Mouse (Mus musculus): ENCODE results near the gene Cd300a. TPM values are rescaled to one million over a fixed set of nuclear protein-coding genes. Genes with fewer than 3 reads are reported as not detected.
A peak's percentile ranks its signal among the peaks of the same experiment; 100 is the strongest.

Gene Cd300a
- polyA plus RNA-seq (2012; rRNA removed) = 0.81 and 0.88 TPM in 2 replicates

DNA sequence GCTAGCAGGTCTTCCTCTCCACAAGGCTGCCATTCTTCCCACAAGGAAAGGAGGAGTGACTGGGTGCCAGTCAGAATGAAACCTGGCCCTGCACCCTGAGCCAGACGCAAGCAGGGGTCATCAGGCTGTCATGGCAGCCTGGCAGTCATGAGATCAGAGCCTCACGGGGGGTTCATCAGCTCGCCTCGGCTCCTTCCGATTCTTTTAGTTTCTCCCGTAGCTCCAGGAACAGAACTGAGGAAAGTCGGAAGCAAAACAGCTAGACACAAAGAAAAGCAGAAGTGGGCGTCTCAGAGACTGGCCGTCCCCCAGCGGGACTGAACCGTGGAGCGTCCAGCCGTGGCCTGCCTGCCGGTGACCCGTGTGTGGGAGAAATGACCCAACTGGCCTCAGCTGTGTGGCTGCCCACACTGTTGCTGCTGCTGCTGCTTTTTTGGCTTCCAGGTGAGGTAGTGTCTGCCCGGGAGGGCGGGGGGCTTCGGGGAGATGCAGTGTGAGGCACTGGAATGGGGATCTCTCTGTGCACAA, at the start of gene Cd300a:
TSS of gene Cd300a (plus strand) at position 51 of the 528 bp plus-strand sequence.
- TF ChIP-seq POLR2A (IDR thresholded peaks at IDR 0.05; ENCODE audit: extremely low read depth, insufficient read depth, low read length) = no peak
- no peak for TF ChIP-seq CTCF (IDR thresholded peaks at IDR 0.05; ENCODE audit: extremely low read depth, insufficient read depth, low read length)
- Histone ChIP-seq H3K4me3 (ENCODE audit: insufficient read depth, low read length) (no peak within 1 kb of the TSS), H3K4me1 (ENCODE audit: control insufficient read depth, insufficient read depth, low read length) (no peaks in the 10 kb centered on the region), H3K27ac (ENCODE audit: insufficient read depth, low read length) (no peak within 1 kb of the TSS)

DNA sequence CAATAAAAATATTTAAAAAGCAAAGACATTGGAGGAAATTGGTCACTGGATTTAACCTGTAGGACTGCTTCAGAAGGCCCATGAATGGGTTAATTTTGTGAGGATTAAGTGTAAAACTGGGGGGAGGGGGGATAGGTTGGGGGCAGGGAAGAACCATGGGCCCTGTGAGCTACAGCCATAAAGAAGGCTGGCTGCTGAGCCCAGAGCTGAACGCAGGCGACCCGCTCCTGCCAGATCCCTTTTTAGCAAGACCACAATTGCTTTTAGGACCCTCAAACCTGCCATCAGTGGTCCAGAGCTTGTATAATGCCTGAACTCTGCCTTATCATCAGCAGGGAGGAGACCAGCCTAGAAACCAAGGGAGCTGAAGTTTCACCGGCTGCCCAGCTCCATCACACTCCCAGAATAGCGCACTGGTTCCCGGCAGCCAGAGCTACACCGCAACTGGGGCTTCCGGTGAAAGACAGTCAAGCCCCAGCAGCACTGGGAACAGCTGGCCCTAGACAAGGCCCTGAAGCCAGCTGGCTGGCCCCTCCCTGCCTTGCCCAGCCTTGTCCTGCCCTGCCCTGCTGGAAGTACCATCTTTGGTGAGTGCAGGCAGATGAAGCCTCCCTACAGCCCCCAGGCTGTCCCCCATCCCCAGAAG, 45.9 kb upstream of the Cd300a start:
- H3K4me3 ChIP-seq (ENCODE audit: insufficient read depth, low read length) = no peak overlapping the region
- TF ChIP-seq CTCF (IDR thresholded peaks at IDR 0.05; ENCODE audit: extremely low read depth, insufficient read depth, low read length) = no peak
- no peak for TF ChIP-seq POLR2A (IDR thresholded peaks at IDR 0.05; ENCODE audit: extremely low read depth, insufficient read depth, low read length)
- H3K4me1 ChIP-seq (ENCODE audit: control insufficient read depth, insufficient read depth, low read length) = no peaks in the 10 kb centered on the region
- no peak overlapping the region for H3K27ac ChIP-seq (ENCODE audit: insufficient read depth, low read length)

DNA sequence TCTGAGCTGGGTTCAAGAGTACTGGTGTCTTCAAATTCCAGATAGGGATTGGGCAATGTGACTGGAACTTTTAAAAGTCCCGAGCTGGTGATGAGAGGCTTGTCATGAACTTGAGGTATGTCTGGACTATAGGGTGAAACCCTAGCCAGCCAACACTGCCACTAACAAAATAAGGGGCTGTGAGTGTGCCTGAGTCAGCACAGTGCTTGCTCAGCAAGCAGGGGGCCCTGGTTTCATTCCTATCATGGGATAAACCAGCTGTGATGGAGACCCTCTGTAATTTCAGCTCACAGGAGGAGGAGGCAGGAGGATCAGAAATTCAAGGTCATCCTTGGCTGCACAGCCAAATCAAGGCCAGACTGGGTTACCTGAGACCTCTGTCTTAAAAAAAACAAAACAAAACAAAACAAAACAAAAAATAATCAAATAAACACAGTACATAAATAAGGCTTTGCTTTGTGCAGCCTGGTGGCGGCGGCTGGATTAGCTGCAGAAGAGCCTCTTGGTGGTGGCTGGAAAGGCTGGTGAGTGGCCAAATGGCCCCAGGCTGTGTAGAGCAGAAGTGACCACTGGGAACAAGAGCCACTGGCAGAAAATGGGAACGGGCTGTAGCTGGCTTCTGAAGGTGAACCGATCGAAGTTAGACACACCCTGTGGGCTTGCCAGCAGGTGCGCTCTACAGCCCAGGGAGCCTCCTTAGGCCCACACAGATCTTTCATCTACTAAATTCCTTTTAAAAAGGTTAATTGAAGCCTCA, 45.2 kb upstream of the Cd300a start:
- TF ChIP-seq CTCF (IDR thresholded peaks at IDR 0.05; ENCODE audit: extremely low read depth, insufficient read depth, low read length) (no peak), POLR2A (IDR thresholded peaks at IDR 0.05; ENCODE audit: extremely low read depth, insufficient read depth, low read length) (no peak)
- H3K4me1 ChIP-seq (ENCODE audit: control insufficient read depth, insufficient read depth, low read length) = no peaks in the 10 kb centered on the region

DNA sequence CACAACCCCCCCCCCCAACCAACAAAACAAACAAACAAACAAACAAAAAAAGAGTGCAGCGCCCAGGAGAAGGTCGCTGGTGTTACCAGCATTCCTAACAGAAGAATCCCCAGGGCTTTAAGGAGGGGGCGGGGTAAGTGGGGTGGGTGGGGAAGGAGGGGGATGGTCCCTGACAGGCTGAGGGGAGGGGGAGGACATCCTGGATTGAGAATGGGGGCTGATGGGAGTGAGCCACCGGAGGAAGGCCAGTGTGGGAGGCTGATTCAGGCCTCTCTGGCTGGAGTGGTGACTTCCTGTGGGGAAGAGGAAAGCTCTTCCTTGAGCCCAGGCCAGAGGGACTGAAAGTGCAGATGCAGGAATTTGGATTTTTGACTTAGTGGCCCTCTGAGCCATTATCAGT, 43.5 kb upstream of the Cd300a start:
- TF ChIP-seq POLR2A (IDR thresholded peaks at IDR 0.05; ENCODE audit: extremely low read depth, insufficient read depth, low read length) = no peak
- TF ChIP-seq CTCF (IDR thresholded peaks at IDR 0.05; ENCODE audit: extremely low read depth, insufficient read depth, low read length) = no peak
- Histone ChIP-seq H3K4me1 (ENCODE audit: control insufficient read depth, insufficient read depth, low read length) (no peaks in the 10 kb centered on the region), H3K27ac (ENCODE audit: insufficient read depth, low read length) (no peak overlapping the region)

More for the DNA sequence above, 45.2 kb upstream of the Cd300a start:
- H3K4me3 ChIP-seq (ENCODE audit: insufficient read depth, low read length) = no peak overlapping the region
- H3K27ac ChIP-seq (ENCODE audit: insufficient read depth, low read length) = no peak overlapping the region

DNA sequence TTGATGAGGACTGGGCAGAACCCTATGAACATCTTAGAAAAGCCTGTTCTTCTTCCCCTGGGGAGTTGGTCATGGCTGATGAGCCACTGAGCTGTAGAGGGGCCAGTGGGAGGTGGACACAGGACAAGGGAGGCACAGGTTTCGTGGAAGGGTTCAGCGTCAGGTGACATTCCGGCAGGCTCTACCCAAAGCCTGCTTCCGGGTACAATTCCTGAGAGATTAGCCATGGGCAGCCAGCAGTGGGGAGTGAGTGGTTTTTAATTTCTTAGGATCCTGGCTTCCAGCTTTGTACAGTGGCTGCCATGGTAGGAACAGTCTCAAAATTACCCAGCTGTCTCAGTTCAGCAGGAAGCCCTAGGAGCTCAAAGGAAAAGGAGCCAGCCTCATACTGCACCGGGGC, 42.8 kb upstream of the Cd300a start:
- TF ChIP-seq CTCF (IDR thresholded peaks at IDR 0.05; ENCODE audit: extremely low read depth, insufficient read depth, low read length) (no peak), POLR2A (IDR thresholded peaks at IDR 0.05; ENCODE audit: extremely low read depth, insufficient read depth, low read length) (no peak)
- H3K4me1 ChIP-seq (ENCODE audit: control insufficient read depth, insufficient read depth, low read length) = no peaks in the 10 kb centered on the region

More for the DNA sequence above, 43.5 kb upstream of the Cd300a start:
- H3K4me3 ChIP-seq (ENCODE audit: insufficient read depth, low read length) = no peak overlapping the region

DNA sequence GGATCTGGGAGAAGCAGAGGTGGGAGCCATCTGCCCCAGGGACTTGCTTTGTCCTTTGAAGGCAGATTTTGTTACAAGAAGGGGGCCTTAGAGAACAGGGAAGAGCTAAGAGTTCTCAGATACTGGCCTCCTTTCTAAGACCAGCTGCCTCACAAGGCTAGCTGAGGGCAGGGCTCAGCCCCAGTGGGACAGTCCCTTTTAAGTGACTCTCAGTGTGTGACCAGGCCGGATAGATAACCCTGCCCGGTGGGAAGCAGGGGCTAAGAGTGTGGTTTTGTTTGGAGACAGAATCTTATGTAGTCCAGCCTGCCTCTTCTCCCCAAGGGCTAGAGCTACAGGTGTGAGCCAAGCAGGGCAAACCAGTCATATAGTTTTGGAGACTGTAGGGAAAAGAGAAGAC, 40.3 kb upstream of the Cd300a start:
- H3K4me3 ChIP-seq (ENCODE audit: insufficient read depth, low read length) = no peak overlapping the region
- H3K4me1 ChIP-seq (ENCODE audit: control insufficient read depth, insufficient read depth, low read length) = no peaks in the 10 kb centered on the region
- TF ChIP-seq POLR2A (IDR thresholded peaks at IDR 0.05; ENCODE audit: extremely low read depth, insufficient read depth, low read length) (no peak), CTCF (IDR thresholded peaks at IDR 0.05; ENCODE audit: extremely low read depth, insufficient read depth, low read length) (no peak)
- H3K27ac ChIP-seq (ENCODE audit: insufficient read depth, low read length) = no peak overlapping the region

More for the DNA sequence above, 42.8 kb upstream of the Cd300a start:
- no peak overlapping the region for H3K4me3 ChIP-seq (ENCODE audit: insufficient read depth, low read length)
- H3K27ac ChIP-seq (ENCODE audit: insufficient read depth, low read length) = no peak overlapping the region

DNA sequence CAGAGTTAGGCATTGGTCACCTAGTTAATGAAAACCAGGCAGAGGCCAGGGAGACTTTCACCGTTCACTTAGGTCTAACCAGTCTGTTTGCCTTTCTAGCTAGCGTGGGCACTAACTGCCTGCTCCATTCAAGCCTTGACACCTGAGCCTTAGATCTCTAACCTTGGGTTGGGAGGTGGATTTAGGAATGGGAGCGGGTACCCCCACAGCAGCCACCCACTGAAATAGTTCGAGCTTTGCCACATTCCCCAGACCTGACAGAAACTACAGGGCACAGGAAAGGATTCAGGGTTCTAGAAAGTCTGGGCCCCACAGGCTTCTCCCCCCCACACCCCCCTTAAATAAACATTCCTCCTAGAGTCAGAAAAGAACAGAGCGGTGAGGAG, 39.8 kb upstream of the Cd300a start:
- TF ChIP-seq POLR2A (IDR thresholded peaks at IDR 0.05; ENCODE audit: extremely low read depth, insufficient read depth, low read length) (no peak), CTCF (IDR thresholded peaks at IDR 0.05; ENCODE audit: extremely low read depth, insufficient read depth, low read length) (no peak)
- no peak overlapping the region for H3K4me3 ChIP-seq (ENCODE audit: insufficient read depth, low read length)

DNA sequence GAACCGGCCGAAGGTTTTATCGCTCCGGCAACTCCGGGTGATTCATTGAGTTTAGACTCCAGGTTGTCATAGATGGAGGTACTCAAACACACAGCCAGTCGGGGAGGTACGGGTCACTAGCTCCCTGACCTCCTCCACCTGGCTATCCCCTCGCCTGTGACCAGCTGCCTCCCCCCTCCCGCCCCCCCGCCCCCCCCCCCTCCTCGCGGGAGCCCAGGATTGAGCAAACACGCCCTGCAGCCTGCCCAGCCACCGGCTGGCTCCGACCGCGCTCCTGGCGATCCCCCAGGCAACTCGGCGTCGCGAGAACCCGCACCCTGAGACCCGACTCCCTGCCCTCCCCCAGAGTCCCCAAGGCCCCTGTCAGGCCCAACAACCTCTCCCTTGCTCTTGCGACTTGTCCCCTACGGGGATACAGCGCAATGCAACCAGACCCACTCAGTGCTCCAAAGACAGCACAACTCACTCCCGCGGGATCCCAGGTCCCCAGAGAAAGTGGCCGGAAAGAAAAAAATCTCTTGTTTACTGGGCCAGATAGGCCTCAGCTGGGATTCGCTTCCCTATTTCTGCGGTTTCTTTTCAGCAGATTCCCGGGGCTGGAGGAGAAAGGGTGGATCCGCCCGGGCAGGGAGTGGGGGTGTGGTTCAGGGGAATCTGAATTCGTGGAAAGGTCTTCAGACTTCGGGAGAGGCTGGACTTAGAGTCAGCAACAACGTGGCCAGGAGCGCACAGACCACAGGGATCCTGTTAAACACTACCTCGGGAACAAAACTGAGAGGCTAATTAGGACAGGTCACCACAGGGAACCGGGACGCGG, 39.2 kb upstream of the Cd300a start, which contains the start of gene Gprc5c:
TSS of gene Gprc5c (plus strand) at position 701 of the 817 bp plus-strand sequence.
- Histone ChIP-seq H3K4me1 (ENCODE audit: control insufficient read depth, insufficient read depth, low read length) (no peaks in the 10 kb centered on the region), H3K4me3 (ENCODE audit: insufficient read depth, low read length) (peak within 1 kb of the TSS; percentile 48), H3K27ac (ENCODE audit: insufficient read depth, low read length) (no peak within 1 kb of the TSS)
- TF ChIP-seq POLR2A (IDR thresholded peaks at IDR 0.05; ENCODE audit: extremely low read depth, insufficient read depth, low read length) (no peak), CTCF (IDR thresholded peaks at IDR 0.05; ENCODE audit: extremely low read depth, insufficient read depth, low read length) (no peak)

More for the DNA sequence above, 39.8 kb upstream of the Cd300a start:
- Histone ChIP-seq H3K4me1 (ENCODE audit: control insufficient read depth, insufficient read depth, low read length) (no peaks in the 10 kb centered on the region), H3K27ac (ENCODE audit: insufficient read depth, low read length) (no peak overlapping the region)

DNA sequence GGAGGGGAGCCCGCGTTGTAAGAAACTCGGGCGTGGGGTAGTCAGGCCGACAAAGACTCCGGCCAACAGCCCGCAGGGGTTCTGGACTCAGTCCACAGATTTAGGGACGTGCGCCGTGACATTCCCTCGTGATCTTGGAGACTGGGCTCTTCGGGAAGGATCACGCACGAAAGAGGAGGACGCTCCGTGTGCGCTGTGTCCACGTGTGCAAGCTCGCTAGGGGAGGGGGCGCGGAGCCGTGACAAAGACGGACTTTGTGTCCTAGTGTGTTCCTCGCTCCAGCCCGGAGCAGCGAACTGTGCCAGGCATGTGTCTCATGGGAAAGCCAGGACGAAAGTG, 38.6 kb upstream of the Cd300a start:
- no peak for TF ChIP-seq POLR2A (IDR thresholded peaks at IDR 0.05; ENCODE audit: extremely low read depth, insufficient read depth, low read length)
- TF ChIP-seq CTCF (IDR thresholded peaks at IDR 0.05; ENCODE audit: extremely low read depth, insufficient read depth, low read length) = no peak
- H3K4me1 ChIP-seq (ENCODE audit: control insufficient read depth, insufficient read depth, low read length) = no peaks in the 10 kb centered on the region
- H3K27ac ChIP-seq (ENCODE audit: insufficient read depth, low read length) = no peak overlapping the region
- peak overlapping the region; percentile 48 for H3K4me3 ChIP-seq (ENCODE audit: insufficient read depth, low read length)
